Mouse (Mus musculus) intestine, postnatal 0 days (tissue): Measurements from ENCODE around the gene Gm572. TPM values are rescaled to one million over a fixed set of nuclear protein-coding genes. Genes with fewer than 3 reads are reported as not detected.

Experiments
- ATAC-seq: fragments of 200-750 bp; cut with Nextera tagmentation; 2 replicates; pipeline ENCODE4 v1.8.0; 2017; ENCODE audit warnings: mild to moderate bottlenecking, moderate TSS enrichment, moderate library complexity
- H3K27ac ChIP-seq: fragments of 300-500 bp; sonication (generic); 2 replicates; pipeline ENCODE4 v1.5.1; 2014; ENCODE audit warnings: mild to moderate bottlenecking, low read depth, low read length, moderate library complexity
- H3K27me3 ChIP-seq: fragments of 300-500 bp; sonication (generic); replicated peaks from 2 replicates; pipeline ENCODE4 v1.6.1; 2014; ENCODE audit warnings: low read length, mixed read lengths; ENCODE audit not compliant: control insufficient read depth, insufficient read depth
- H3K36me3 ChIP-seq: fragments of 300-500 bp; sonication (generic); 2 replicates; pipeline ENCODE4 v1.6.1; 2014; ENCODE audit warnings: mild to moderate bottlenecking, moderate library complexity; ENCODE audit not compliant: control insufficient read depth, insufficient read depth
- H3K4me1 ChIP-seq: fragments of 300-500 bp; sonication (generic); replicated peaks from 2 replicates; pipeline ENCODE4 v1.6.1; 2014; ENCODE audit warnings: antibody characterized with exemption, low read length, mixed read lengths; ENCODE audit not compliant: control insufficient read depth, insufficient read depth
- H3K4me2 ChIP-seq: fragments of 300-500 bp; sonication (generic); replicated peaks from 2 replicates; pipeline ENCODE4 v1.6.1; 2014; ENCODE audit warnings: low read depth, mild to moderate bottlenecking, moderate library complexity
- H3K4me3 ChIP-seq: fragments of 300-500 bp; sonication (generic); 2 replicates; pipeline ENCODE4 v1.5.1; 2014; ENCODE audit warnings: low read depth, low read length
- H3K9ac ChIP-seq: fragments of 300-500 bp; sonication (generic); 2 replicates; pipeline ENCODE4 v1.6.1; 2014; ENCODE audit warnings: mild to moderate bottlenecking, low read depth, low read length
- H3K9me3 ChIP-seq: fragments of 300-500 bp; sonication (generic); 2 replicates; pipeline ENCODE4 v1.6.1; 2016; ENCODE audit warnings: mixed run types; ENCODE audit not compliant: control insufficient read depth
- CTCF ChIP-seq: sonication (generic); IDR thresholded peaks from 2 replicates; pipeline ENCODE4 v1.5.1; 2016; ENCODE audit warnings: low read depth, mild to moderate bottlenecking, control low read depth, antibody characterized with exemption, moderate library complexity
- WGBS: fragments of 180-500 bp; shearing (Covaris S2); extraction: QIAGEN DNeasy Blood & Tissue Kit; methylation state at CpG from one replicate; pipeline ENCODE4 v1.1.7; 2014; 5-methylcytosine and 5-hydroxymethylcytosine counted together
- polyA plus RNA-seq: library from polyadenylated mRNA; unstranded; fragments of >200 nt; fragmentation: Nextera tagmentation; extraction: Ambion mirVana; gene quantifications from 2 replicates; pipeline ENCODE4 v1.2.1, GENCODE M21; 2015

Gene Gm572
- polyA plus RNA-seq, 1 experiment from 2014 or later = not detected

- no peak for ATAC-seq
- Histone ChIP-seq H3K36me3 (no peaks in the 10 kb centered on the region), H3K4me1 (no peaks in the 10 kb centered on the region), H3K27me3 (no peaks in the 10 kb centered on the region), H3K4me2 (no peak overlapping the region), H3K4me3 (no peak overlapping the region), H3K9me3 (no peaks in the 10 kb centered on the region), H3K27ac (no peak overlapping the region), H3K9ac (no peak overlapping the region)
- whole genome bisulfite sequencing = 61% methylated on average over 3 of the region's 3 CpGs
- no peak for TF ChIP-seq CTCF
Observed at GRCm38 (mm10) chr4:148632013-148632692, 11.0 kb upstream of the Gm572 start.

DNA sequence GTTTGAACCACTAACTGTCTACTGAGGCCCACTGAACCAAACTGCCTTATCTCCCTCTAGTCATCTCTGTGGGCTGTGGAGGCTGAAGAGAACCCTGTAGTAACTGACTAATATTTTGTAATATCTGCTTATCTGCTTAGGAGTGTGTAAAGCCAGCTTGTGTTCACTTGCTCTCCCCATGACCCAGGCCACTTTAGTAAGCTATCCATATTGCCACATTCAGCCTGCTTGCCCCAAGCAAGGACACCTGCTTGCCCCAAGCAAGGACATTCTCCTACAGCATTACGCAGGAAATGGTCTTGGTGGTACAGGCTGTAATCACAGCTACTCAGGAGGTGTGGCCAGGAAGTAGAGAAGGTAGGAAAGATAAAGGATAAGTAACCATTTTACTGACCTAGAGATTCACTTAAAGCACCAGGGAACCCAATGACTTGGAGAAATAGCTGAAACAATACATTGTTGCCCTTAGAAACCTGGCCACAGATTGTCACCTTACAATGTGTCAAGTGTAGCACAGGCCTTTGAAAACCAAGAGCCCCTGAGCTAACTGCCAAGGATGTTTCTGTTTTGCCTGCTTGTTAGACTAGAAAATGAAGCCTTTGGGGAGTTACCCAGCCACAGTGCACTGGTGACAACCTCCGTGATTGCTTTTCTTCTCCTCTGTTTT, 9.6 kb upstream of the Gm572 start:
- H3K36me3 ChIP-seq = no peaks in the 10 kb centered on the region
- no peak overlapping the region for H3K4me2 ChIP-seq
- H3K9ac ChIP-seq = no peak overlapping the region
- no peaks in the 10 kb centered on the region for H3K9me3 ChIP-seq
- 46% methylated on average over 2 of the region's 2 CpGs for WGBS
- no peaks in the 10 kb centered on the region for H3K4me1 ChIP-seq
- peak; percentile 65 for ATAC-seq
- H3K4me3 ChIP-seq = no peak overlapping the region
- no peaks in the 10 kb centered on the region for H3K27me3 ChIP-seq
- TF ChIP-seq CTCF = no peak
- no peak overlapping the region for H3K27ac ChIP-seq

- Histone ChIP-seq H3K27ac (no peak overlapping the region), H3K27me3 (no peaks in the 10 kb centered on the region), H3K4me3 (no peak overlapping the region), H3K4me1 (no peaks in the 10 kb centered on the region), H3K36me3 (no peaks in the 10 kb centered on the region), H3K9ac (no peak overlapping the region), H3K9me3 (no peaks in the 10 kb centered on the region), H3K4me2 (no peak overlapping the region)
- WGBS = 72% methylated on average over 2 of the region's 2 CpGs
- no peak for TF ChIP-seq CTCF
- no peak for ATAC-seq
Observed at GRCm38 (mm10) chr4:148635309-148635708, 7.8 kb upstream of the Gm572 start.

DNA sequence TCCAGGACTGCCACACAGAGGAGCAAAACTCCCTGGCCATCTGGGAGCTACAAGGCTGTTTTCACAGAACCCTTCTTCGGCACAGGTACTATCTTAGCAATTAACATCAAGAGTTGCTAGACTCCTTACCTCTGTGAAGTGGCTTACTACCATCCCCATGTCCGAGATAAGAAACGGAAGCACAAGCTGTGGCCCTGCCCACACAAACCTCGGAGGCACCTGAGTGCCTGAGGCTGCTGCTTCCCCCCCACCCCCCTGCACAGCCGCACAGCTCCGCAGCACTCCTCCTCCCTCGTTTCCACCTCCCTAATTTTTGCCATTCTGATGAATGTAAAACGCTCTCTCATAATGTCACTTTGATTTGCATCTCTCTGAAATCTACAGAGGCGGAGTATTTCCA, 4.8 kb upstream of the Gm572 start:
- H3K4me3 ChIP-seq = no peak overlapping the region
- ATAC-seq = no peak
- H3K27ac ChIP-seq = no peak overlapping the region
- H3K4me2 ChIP-seq = peak overlapping the region; percentile 21; the same call in 1 of the 2 replicates
- H3K9ac ChIP-seq = no peak overlapping the region
- H3K4me1 ChIP-seq = 0 out of 2 replicates have a peak, but pooled peaks cover 3% of the 10 kb centered on the region
- no peaks in the 10 kb centered on the region for H3K27me3 ChIP-seq
- WGBS = 34% methylated on average over 9 of the region's 9 CpGs
- H3K36me3 ChIP-seq = no peaks in the 10 kb centered on the region
- no peaks in the 10 kb centered on the region for H3K9me3 ChIP-seq
- no peak for TF ChIP-seq CTCF

DNA sequence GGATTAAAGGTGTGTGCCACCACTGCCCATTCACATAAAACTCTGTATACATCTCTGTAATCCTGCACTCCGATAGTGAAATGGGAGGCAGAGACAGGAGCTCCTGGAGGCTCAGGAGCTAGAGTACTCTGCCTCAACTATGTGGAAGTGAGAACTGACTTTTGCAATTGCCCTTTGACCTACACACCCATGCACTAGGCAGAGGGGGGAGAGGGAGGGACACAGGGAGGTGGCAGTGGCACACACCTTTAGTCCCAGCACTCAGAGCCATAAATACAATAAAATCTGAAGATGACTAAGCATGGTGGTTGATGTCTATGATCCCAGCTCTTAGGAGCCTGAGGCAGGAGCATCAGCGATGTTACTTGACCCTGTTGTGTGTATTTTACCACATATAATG, 3.7 kb upstream of the Gm572 start:
- TF ChIP-seq CTCF = no peak
- Histone ChIP-seq H3K4me2 (0 out of 2 replicates have a peak overlapping the region, but pooled peaks have one; percentile 6), H3K9me3 (no peaks in the 10 kb centered on the region), H3K27ac (0 out of 2 replicates have a peak overlapping the region, but pooled peaks have one; percentile 50), H3K4me1 (peaks cover 9% of the 10 kb centered on the region; the same call in 1 of the 2 replicates), H3K4me3 (no peak overlapping the region), H3K27me3 (no peaks in the 10 kb centered on the region), H3K9ac (no peak overlapping the region), H3K36me3 (no peaks in the 10 kb centered on the region)
- ATAC-seq = peak; percentile 92
- 41% methylated on average over 2 of the region's 2 CpGs for WGBS

DNA sequence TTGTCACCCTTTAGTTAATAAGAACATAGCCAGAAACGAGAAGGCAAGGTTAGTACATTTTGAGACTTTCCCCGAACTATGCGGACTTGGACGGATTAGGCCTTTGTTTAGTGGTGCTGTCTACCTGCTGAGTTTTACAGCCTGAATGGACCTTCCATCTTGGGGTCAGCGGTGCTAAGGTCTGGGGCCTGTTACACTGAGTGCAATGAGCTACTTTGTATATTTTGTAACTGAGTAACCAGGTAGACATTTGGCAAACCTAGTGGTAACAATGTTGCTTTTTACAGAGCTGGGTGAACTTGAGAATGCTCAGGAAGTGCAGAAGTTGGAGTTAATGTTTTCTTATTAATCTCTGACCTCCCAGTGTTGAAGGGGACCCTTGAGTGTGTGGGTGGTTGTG, 2.0 kb upstream of the Gm572 start:
- Histone ChIP-seq H3K9me3 (no peaks in the 10 kb centered on the region), H3K9ac (no peak overlapping the region), H3K4me1 (peaks cover 9% of the 10 kb centered on the region; the same call in 1 of the 2 replicates), H3K27me3 (no peaks in the 10 kb centered on the region), H3K36me3 (no peaks in the 10 kb centered on the region), H3K4me3 (no peak overlapping the region), H3K4me2 (no peak overlapping the region), H3K27ac (peak overlapping the region; percentile 21; the same call in 1 of the 2 replicates)
- TF ChIP-seq CTCF = no peak
- WGBS = 58% methylated on average over 5 of the region's 5 CpGs
- no peak for ATAC-seq
